Mouse (Mus musculus): ENCODE results near the gene Ubald1.

DNA sequence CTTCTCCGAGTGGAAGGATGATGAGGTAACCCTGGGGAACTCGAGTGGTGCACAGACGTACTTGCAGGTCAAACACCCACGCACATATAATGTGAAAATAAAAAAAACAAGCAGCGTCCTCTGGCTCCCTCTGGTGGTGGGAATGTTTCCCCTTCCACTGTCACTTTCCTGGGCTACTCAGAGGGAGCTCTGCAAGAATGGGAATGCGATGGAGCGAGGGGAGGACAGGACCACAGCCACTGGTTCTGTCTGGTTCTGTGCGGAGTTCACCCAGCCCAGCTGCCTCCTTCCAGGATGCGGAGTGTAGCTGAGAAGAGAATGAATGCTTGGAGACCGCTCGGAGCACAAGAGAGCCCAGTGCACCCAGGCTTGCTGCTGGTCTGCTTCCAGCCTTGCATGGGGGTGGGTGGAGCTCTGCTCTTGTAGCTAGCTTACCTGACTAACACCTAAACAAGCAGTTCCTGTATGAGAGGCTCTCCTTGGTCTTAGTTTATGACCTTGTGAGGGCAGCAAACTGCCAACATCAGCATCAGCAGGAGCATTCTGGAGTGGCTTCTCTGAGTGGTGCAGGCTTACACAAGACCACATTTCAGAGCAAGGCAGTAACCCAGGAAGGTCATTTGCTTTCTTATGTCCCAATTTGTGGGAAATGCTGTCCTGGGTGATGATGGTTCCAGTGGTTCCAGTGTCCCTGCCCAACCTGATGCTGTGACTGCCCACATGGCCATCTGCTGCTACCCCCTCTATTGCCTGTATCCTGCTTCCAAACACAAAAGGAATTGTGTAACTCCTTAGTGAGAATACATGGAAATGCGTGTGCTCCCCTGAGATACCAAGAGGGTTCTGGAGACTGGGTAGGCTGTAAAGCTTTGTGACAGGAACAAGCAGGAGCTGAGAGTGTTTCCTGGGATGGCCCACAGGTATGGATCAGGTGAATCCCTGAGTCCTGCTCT lies 33.9 kb upstream of the Ubald1 start:
- TF ChIP-seq CTCF (IDR thresholded peaks at IDR 0.05 in 2 of 3, conservative IDR thresholded peaks at IDR 0.05 in 1 of 3; ENCODE audit: control insufficient read depth in 1 of 3, insufficient read depth in 1 of 3, low read depth in 2 of 3, low read length in 3 of 3, poor library complexity in 1 of 3, severe bottlenecking in 1 of 3) (peak; percentile 75 to 96 (median 88)), EP300 (IDR thresholded peaks at IDR 0.05; ENCODE audit: low read depth in 1 of 2, low read length in 2 of 2) (no peak), MAX (IDR thresholded peaks at IDR 0.05; ENCODE audit: low read length) (no peak), CHD1 (IDR thresholded peaks at IDR 0.05; ENCODE audit: low read depth, low read length) (no peak), POLR2A (IDR thresholded peaks at IDR 0.05; ENCODE audit: control insufficient read depth in 1 of 2, insufficient read depth in 1 of 2, low read depth in 1 of 2, low read length in 2 of 2, poor library complexity in 1 of 2) (no peak), ZNF384 (IDR thresholded peaks at IDR 0.05; ENCODE audit: low read depth, low read length) (peak; percentile 92), GATA1 (IDR thresholded peaks at IDR 0.05; ENCODE audit: low read depth, low read length) (no peak), USF1 (IDR thresholded peaks at IDR 0.05; ENCODE audit: low read depth, low read length) (no peak), ZC3H11A (IDR thresholded peaks at IDR 0.05; ENCODE audit: low read depth, low read length) (peak; percentile 53), TCF12 (IDR thresholded peaks at IDR 0.05; ENCODE audit: low read depth, low read length) (no peak), RCOR1 (IDR thresholded peaks at IDR 0.05; ENCODE audit: low read depth, low read length) (no peak), POLR2AphosphoS2 (IDR thresholded peaks at IDR 0.05; ENCODE audit: low read length) (no peak), RAD21 (IDR thresholded peaks at IDR 0.05; ENCODE audit: low read depth, low read length) (peak; percentile 84), TAL1 (IDR thresholded peaks at IDR 0.05; ENCODE audit: low read length) (no peak)
